Mouse (Mus musculus) heart, embryonic 11.5 days (tissue): Measurements from ENCODE around the gene Bach2. TPM values are rescaled to one million over a fixed set of nuclear protein-coding genes. Genes with fewer than 3 reads are reported as not detected.

ENCODE experiments used
- ATAC-seq: fragments of 200-750 bp; cut with Nextera tagmentation; replicated peaks from 2 replicates; pipeline ENCODE4 v1.8.0; 2017; ENCODE audit warnings: moderate library complexity; ENCODE audit not compliant: insufficient number of reproducible peaks, low FRiP score, low TSS enrichment
- H3K27ac ChIP-seq: fragments of 300-500 bp; sonication (generic); 2 replicates; pipeline ENCODE4 v1.5.1; 2014; ENCODE audit warnings: mild to moderate bottlenecking, low read depth, low read length
- H3K27me3 ChIP-seq: fragments of 300-500 bp; sonication (generic); 2 replicates; pipeline ENCODE4 v1.6.1; 2014; ENCODE audit warnings: mild to moderate bottlenecking, low read length, mixed read lengths; ENCODE audit not compliant: control insufficient read depth, insufficient read depth
- H3K36me3 ChIP-seq: fragments of 300-500 bp; sonication (generic); 2 replicates; pipeline ENCODE4 v1.6.1; 2014; ENCODE audit warnings: mild to moderate bottlenecking, low read length, moderate library complexity, mixed read lengths; ENCODE audit not compliant: control insufficient read depth, insufficient read depth
- H3K4me1 ChIP-seq: fragments of 300-500 bp; sonication (generic); 2 replicates; pipeline ENCODE4 v1.6.1; 2014; ENCODE audit warnings: low read length; ENCODE audit not compliant: control insufficient read depth, insufficient read depth
- H3K4me2 ChIP-seq: fragments of 300-500 bp; sonication (generic); 2 replicates; pipeline ENCODE4 v1.6.1; 2014; ENCODE audit warnings: mild to moderate bottlenecking, moderate library complexity
- H3K4me3 ChIP-seq: fragments of 300-500 bp; sonication (generic); 2 replicates; pipeline ENCODE4 v1.5.1; 2014; ENCODE audit warnings: low read depth, low read length
- H3K9ac ChIP-seq: fragments of 300-500 bp; sonication (generic); 2 replicates; pipeline ENCODE4 v1.6.1; 2014; ENCODE audit warnings: mild to moderate bottlenecking, low read depth, low read length, moderate library complexity
- H3K9me3 ChIP-seq: fragments of 300-500 bp; sonication (generic); replicated peaks from 2 replicates; pipeline ENCODE4 v1.6.1; 2016; ENCODE audit warnings: low read length; ENCODE audit not compliant: control insufficient read depth
- WGBS: fragments of 180-500 bp; shearing (Covaris S2); extraction: QIAGEN DNeasy Blood & Tissue Kit; methylation state at CpG from one replicate; pipeline ENCODE4 v1.1.7; 2014; ENCODE audit not compliant: insufficient replicate concordance; 5-methylcytosine and 5-hydroxymethylcytosine counted together
- polyA plus RNA-seq: library from polyadenylated mRNA; unstranded; fragments of >200 nt; fragmentation: Nextera tagmentation; extraction: Ambion mirVana; gene quantifications from 2 replicates; pipeline ENCODE4 v1.2.1, GENCODE M21; 2014

The Bach2 gene
- polyA plus RNA-seq, 1 experiment from 2014 or later = 8.0 TPM

DNA sequence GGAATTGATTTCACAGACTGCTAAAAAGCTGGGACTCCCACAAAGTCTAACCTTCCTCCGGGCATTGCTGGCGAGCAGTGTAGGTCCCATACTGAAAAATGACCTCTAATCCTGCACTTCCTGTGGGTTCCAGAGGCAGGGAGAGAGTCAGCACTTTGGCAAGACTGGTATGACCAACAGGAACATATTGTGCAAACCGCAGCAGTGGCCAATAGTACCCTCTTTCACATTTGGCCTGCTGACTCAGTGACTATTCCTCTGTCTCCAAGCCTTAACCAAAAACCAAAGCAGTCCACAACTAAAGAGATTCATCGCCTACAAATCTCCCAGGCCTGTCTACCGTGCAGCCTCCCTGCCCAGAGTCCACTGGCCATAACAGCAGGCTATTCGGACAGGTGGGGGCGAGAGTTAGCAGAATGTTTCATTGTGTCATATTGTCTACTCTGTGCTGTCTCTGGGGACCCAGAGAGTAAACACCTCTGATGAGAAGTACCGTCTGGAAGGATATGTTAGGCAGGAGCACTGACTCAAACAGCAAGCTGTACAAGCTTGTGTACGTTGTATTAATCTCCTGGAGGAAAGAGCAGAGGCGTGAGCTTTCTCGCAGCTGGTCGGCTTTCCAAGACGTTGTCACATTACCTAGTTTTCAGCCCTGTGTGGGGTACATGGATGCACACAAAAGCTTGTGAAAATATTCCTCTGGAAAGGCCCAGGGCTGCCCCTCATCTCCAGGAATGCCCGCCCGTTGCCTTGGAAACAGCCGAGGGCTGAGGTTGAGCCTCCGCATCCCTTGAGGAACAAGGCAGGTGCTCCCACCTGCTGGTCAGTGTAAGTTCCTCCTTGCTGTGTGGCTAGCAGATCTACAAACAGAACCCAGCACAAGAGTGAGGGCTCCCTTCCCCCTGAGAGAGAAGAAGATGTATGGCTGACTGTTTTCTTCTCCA lies 331.7 kb downstream of the Bach2 start:
- ATAC-seq = no peak
- H3K4me3 ChIP-seq = no peak overlapping the region
- no peak overlapping the region for H3K9ac ChIP-seq
- no peaks in the 10 kb centered on the region for H3K36me3 ChIP-seq
- H3K9me3 ChIP-seq = no peaks in the 10 kb centered on the region
- WGBS = 66% methylated on average over 17 of the region's 17 CpGs
- H3K27me3 ChIP-seq = no peaks in the 10 kb centered on the region
- H3K27ac ChIP-seq = no peak overlapping the region
- no peaks in the 10 kb centered on the region for H3K4me1 ChIP-seq
- no peak overlapping the region for H3K4me2 ChIP-seq

DNA sequence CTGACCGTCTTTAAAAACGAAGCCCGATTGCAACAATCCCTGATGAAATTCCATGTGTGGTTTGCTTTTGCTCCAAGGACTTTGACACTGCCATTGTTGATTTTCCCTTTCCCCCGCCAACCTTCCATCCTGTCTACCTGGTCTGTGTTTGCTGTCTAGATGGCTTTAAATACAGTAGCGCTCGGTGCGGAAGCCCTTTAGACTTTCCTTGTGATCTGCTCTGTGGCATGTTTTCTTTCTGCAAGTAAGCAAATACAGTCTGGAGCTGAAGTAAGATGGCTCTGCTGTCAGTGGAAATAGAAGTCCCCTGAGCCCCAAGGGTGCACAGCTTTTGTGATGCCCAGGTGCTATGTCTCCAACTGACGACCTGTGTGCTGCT lies 332.3 kb downstream of the Bach2 start:
- Histone ChIP-seq H3K9ac (no peak overlapping the region), H3K4me2 (no peak overlapping the region), H3K36me3 (no peaks in the 10 kb centered on the region), H3K27ac (no peak overlapping the region), H3K27me3 (no peaks in the 10 kb centered on the region), H3K4me1 (no peaks in the 10 kb centered on the region), H3K4me3 (no peak overlapping the region), H3K9me3 (no peaks in the 10 kb centered on the region)
- WGBS = 68% methylated on average over 8 of the region's 8 CpGs
- no peak for ATAC-seq

DNA sequence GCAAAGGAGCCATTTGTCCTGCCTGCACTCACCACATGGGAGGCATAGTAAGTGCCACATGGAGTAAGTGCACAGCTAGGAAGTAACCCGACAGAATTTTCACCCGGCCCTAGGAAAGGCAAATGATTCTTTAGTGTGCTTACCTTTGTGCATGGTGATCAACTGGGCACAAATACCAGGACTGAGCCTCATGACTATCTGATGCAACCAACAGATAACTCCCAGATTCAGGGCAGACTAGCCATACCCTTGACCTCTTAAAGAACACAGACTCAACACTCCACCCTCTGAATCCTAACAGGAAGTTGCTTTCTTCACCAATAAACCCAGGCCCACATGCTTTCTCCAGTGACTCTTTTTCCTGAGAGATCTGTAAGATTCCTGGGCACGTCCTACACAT lies 332.8 kb downstream of the Bach2 start:
- no peaks in the 10 kb centered on the region for H3K27me3 ChIP-seq
- H3K4me3 ChIP-seq = no peak overlapping the region
- no peak overlapping the region for H3K27ac ChIP-seq
- H3K4me1 ChIP-seq = no peaks in the 10 kb centered on the region
- H3K9me3 ChIP-seq = no peaks in the 10 kb centered on the region
- no peaks in the 10 kb centered on the region for H3K36me3 ChIP-seq
- WGBS = 48% methylated on average over 3 of the region's 3 CpGs
- no peak for ATAC-seq
- H3K9ac ChIP-seq = no peak overlapping the region
- no peak overlapping the region for H3K4me2 ChIP-seq

DNA sequence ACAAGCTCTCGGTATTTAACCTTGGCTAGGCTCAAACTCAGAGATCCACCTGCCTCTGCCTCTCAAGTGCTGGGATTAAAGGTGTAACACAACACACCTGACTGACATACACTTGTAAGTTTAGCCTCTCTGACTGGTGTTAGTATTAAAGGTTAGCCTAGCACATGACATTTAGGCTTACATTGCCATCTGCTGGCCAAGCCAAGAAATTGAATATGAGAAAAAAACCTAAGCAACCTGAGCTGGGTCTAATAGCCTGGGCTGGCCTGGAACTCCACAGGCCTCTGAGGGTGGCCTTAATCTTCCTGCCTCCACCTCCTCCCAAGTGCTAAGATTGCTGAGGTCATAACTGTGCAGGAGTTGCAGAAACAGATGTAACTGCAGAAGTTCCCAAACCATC lies 333.5 kb downstream of the Bach2 start:
- Histone ChIP-seq H3K4me2 (no peak overlapping the region), H3K36me3 (no peaks in the 10 kb centered on the region), H3K27ac (no peak overlapping the region), H3K27me3 (no peaks in the 10 kb centered on the region), H3K4me3 (no peak overlapping the region), H3K4me1 (no peaks in the 10 kb centered on the region), H3K9ac (no peak overlapping the region), H3K9me3 (no peaks in the 10 kb centered on the region)
- WGBS = 57% methylated on average over 1 of the region's 1 CpGs
- 0 out of 2 replicates have a peak, but pooled peaks have one; percentile 35 for ATAC-seq

DNA sequence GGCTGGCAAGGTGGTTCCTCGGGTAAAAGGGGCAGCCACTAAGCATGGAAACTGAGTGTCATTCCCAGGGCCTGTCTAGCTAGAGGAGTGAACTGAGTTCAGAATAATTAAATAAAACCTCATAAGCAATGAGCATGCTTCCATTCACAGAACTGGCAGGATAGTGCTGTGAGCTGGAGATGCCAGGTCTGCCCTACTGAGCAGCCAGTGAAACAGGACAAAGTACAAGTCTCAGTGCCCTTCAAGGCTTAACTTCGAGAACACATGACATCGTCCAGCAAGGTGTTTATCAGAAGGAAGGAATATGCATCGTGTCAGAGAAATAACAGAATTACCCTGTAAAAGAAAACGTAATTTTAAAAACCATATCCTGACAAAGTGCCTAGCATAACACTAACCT lies 335.0 kb downstream of the Bach2 start:
- Histone ChIP-seq H3K9me3 (no peaks in the 10 kb centered on the region), H3K27ac (no peak overlapping the region), H3K4me3 (no peak overlapping the region), H3K9ac (no peak overlapping the region), H3K4me1 (no peaks in the 10 kb centered on the region), H3K27me3 (no peaks in the 10 kb centered on the region), H3K4me2 (no peak overlapping the region), H3K36me3 (no peaks in the 10 kb centered on the region)
- no peak for ATAC-seq
- WGBS = 80% methylated on average over 5 of the region's 5 CpGs

DNA sequence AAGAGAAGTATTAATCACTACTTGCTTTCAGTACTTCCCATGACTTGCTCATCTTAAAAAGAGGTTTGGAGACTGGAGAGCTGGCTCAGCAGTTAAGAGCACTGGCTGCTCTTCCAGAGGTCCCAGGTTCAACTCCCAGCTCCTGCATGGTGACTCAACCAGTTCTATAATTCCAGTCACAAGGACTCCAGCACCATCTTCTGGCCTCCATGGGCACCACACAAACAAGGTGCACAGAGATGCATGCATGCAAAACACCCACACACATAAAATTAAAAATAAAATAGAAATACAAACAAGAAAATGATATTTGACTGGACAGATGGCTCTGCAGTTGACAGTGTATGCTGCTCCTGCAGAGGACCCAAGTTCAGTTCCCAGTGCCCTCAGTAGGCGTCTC lies 336.0 kb downstream of the Bach2 start:
- ATAC-seq = no peak
- Histone ChIP-seq H3K27ac (no peak overlapping the region), H3K9ac (no peak overlapping the region), H3K4me1 (no peaks in the 10 kb centered on the region), H3K36me3 (no peaks in the 10 kb centered on the region), H3K4me3 (no peak overlapping the region), H3K9me3 (no peaks in the 10 kb centered on the region), H3K27me3 (no peaks in the 10 kb centered on the region), H3K4me2 (no peak overlapping the region)
- 85% methylated on average over 1 of the region's 1 CpGs for WGBS

DNA sequence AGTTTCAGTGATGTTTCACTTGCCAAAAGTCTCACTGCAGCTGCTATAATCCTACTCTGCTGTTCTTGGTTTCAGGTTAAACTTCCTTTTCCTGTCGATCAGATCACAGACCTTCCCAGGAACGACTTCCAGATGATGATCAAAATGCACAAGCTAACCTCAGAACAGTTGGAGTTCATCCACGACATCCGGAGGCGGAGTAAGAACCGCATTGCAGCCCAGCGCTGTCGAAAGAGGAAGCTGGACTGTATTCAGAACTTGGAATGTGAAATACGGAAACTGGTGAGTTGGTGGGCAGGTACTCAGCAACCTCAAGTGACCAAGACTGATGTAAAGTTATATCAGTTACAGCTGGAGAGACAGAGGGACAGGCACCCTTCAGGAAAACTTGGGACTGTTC lies 336.6 kb downstream of the Bach2 start:
- H3K9me3 ChIP-seq = no peaks in the 10 kb centered on the region
- no peaks in the 10 kb centered on the region for H3K4me1 ChIP-seq
- 67% methylated on average over 9 of the region's 9 CpGs for WGBS
- no peak for ATAC-seq
- no peaks in the 10 kb centered on the region for H3K27me3 ChIP-seq
- H3K36me3 ChIP-seq = no peaks in the 10 kb centered on the region
- H3K4me2 ChIP-seq = no peak overlapping the region
- H3K9ac ChIP-seq = no peak overlapping the region
- H3K4me3 ChIP-seq = no peak overlapping the region
- H3K27ac ChIP-seq = no peak overlapping the region

DNA sequence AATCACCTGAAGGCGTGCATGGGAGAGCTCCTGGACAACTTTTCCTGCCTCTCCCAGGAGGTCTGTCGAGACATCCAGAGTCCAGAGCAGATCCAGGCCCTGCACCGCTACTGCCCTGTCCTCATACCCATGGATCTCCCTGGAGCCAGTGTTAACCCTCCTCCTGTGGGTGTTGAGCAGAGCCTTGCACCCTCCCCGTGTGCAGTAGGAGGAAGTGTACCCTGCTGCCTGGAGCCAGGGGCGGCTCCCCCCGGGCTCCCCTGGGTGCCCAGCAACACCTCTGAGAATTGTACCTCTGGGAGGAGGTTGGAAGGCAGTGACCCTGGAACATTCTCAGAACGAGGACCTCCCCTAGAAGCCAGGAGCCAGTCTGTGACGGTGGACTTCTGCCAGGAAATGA lies 341.2 kb downstream of the Bach2 start:
- WGBS = 74% methylated on average over 8 of the region's 8 CpGs
- no peak for ATAC-seq
- Histone ChIP-seq H3K4me3 (no peak overlapping the region), H3K9ac (no peak overlapping the region), H3K27ac (no peak overlapping the region), H3K4me1 (no peaks in the 10 kb centered on the region; the same call in 1 of the 2 replicates), H3K27me3 (no peaks in the 10 kb centered on the region), H3K4me2 (no peak overlapping the region), H3K9me3 (no peaks in the 10 kb centered on the region), H3K36me3 (no peaks in the 10 kb centered on the region)

DNA sequence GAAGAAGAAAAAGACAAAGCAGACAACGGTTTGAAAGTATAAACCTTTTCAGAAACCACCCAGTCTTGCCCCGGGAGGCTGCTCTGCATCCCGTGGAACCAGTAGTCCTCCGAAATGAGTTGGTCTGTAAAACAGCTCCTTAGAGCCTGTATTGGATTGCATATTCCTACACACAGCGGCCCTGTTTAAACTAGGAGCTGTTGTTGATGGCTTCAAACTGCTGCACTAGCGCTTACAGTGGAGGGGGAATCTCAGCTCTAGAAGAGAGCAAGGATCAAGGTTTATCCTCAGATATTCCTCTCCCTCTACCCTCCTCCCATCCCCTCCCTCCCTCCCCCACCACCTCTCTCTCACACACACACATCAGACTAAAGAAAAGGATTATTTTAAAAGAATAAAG lies 345.6 kb downstream of the Bach2 start:
- 63% methylated on average over 6 of the region's 6 CpGs for WGBS
- no peak for ATAC-seq
- H3K4me2 ChIP-seq = no peak overlapping the region

More for the DNA sequence above, 345.6 kb downstream of the Bach2 start:
- H3K4me1 ChIP-seq = no peaks in the 10 kb centered on the region; the same call in 1 of the 2 replicates
- no peaks in the 10 kb centered on the region for H3K27me3 ChIP-seq
- H3K9ac ChIP-seq = no peak overlapping the region
- no peaks in the 10 kb centered on the region for H3K36me3 ChIP-seq
- H3K9me3 ChIP-seq = no peaks in the 10 kb centered on the region
- H3K4me3 ChIP-seq = no peak overlapping the region
- H3K27ac ChIP-seq = no peak overlapping the region
